Mouse (Mus musculus) frontal cortex, postnatal 25 days (tissue): ENCODE data around the gene 1190007I07Rik.
A peak's percentile ranks its signal among the peaks of the same experiment; 100 is the strongest.

Experiments
- DNase-seq, 2 experiments: peaks; one replicate each; pipeline ENCODE4 v3.0.0; 2022; ENCODE audit warnings: low spot score in 2 of 2

1190007I07Rik gene

DNA sequence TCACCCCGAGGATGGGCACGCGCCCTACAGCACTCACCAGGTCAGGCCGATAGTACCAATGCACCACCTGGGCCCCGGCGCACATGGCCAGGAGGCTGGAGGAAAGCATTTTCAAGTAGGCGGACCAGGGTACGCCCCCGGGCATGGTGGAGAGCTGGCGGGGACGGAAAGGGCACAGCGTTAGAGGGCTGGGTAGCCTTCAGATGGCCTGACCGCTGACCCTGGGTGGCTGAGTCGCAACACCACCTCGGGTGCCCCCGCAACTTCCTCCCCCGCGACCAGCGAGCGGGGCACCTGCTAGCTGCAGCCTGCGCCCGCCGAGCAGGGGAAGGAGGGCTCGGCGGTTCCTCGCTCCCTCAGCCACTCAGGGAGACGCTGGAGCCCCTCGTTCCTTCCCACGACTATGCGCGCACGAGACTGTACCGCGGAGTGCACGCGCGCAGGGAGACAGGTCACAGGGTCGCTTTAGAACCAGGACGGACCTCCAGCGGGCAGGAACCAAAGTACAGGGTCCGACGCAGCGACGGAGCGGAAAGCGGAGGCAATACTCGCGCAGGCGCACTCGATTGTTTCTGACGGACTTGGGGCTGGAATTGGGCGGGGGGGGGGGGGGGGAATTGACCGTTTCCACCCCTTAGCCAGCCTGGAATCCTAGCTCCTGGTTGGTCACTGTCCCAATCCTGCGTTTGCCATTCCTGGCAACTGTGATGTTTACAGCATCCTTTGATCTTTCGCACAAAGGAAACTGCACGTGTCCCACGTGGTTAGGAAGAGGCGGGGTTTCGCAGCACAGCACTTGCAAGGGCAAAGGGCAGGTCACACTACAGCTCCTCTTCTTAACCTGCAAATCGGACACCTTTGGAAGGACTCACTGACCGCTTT, at the start of gene 1190007I07Rik:
TSS of gene 1190007I07Rik (minus strand) at position 558 of the 882 bp plus-strand sequence.
- DNase-seq = peak; percentile 78

DNA sequence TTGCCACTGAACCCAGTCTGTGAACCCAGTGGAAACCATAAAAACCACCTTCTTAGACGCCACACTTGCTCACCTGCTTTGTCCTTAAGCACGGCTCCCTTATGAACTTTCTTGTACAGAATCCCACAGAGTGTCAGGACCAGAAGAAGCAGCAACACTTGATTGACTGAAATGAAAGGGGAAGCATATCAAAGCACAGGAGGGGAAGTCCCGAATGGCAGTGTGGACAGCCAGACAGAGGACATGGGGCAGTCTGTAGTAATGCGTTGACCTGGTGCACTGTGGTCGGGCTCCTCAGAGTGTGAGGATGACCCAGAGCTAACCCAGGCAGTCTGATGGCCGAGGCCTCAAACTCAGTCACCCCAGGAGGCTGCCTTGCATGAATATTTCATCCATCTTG, 47.2 kb upstream of the 1190007I07Rik start:
- DNase-seq = no peak

DNA sequence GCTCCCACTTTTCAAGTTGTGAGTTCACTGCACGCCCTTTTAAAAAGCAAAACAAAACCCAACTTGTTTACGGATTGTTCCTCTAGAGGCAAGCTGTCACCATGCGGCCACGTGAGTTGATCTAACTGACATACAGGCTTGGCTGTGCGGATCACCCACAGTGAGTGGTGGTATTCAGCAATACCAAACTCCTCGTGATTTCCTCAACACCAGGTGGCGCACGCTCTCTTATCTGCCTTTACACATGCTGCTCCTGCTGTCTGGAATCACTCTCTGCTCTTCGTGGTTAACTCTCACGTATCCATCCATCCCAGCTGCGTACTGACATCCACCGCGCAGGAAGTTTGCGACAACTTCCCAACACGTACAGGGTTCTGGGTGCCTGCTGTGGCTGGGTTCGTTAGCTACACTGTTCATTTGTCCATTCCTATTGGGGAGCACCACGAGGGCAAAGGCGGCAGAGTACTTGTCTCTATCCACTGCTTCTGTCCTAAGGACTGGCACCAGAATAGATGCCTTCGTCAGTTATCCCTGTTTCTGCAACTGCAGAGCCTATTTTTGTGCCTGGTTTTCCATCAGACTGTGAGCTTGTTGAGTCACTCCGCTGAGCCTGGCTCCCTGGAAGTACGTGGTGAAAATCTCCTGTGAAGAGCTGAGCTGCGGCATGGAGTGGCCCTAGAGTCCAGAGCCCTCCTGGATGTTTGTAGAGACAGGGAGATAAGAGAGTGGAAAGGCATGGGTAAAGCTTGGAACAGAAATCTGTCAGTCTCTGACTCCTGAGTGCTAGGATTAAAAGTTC, 43.6 kb upstream of the 1190007I07Rik start:
- DNase-seq = peak; percentile 82 to 90

DNA sequence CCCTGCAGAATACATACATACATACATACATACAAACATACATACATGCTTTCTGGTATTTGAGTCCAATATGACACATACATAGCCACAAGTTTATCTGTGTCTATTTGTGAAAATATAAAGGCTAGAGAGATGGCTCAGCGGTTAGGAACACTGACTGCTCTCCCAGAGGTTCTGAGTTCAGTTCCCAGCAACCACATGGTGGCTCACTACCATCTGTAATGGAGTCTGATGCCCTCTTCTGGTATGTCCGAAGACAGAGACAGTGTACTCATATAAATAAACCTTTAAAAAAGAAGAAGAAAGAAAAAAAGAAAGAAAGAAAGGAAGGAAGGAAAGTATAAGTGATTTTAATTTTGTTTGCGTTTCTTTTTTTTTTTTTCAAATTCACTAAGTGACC, 42.9 kb upstream of the 1190007I07Rik start:
- no peak for DNase-seq

DNA sequence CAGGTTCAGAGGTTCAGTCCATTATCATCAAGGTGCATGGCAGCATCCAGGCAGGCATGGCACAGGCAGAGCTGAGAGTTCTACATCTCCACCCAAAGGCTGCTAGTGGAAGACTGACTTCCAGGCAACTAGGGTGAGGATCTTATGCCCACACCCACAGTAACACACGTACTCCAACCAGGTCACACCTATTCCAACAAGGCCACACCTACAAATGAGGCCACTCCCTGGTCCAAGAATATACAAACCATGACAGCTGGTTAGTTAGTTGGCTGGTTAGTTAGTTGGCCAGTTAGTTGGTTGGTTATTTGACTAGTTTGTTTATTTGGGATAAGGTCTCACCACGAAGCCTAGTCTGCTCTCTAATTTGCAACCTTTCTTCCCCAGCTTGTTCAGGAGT, 40.3 kb upstream of the 1190007I07Rik start:
- no peak for DNase-seq

DNA sequence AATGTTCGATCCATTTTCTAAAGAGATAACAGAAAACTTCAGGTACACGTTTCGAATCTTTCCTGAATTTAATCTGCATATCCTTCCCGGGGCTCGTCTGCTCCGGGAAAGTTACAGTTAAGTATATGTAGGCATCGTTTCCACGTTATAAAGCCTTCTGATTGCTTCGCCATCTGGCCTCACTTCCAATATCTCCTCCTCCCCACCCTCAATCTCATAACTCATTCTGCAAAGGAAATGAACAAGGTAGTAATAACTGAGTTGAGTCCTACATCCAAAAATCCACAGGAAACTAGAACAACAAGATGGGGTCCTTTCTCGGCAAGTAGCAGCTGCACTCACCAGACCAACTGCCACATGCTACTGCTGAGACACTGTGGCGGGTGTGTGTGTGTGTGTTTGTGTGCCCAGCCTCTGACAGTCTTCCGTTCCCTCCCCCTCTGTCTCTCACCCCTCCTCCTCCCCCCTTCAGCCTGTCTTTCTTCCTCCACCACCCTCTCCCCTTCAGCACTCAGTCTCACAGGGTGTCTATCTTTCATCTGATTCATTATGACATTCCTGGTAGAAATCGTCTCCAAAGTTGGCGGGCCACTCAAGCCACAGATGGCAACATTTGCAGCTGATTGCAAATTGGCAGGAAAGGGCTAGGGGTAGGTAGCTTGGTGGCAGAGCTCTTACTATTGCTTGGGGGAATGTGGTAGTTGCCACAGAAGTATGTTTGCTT, 39.4 kb upstream of the 1190007I07Rik start:
- DNase-seq = peak in 1 of 2 experiments; percentile 26

DNA sequence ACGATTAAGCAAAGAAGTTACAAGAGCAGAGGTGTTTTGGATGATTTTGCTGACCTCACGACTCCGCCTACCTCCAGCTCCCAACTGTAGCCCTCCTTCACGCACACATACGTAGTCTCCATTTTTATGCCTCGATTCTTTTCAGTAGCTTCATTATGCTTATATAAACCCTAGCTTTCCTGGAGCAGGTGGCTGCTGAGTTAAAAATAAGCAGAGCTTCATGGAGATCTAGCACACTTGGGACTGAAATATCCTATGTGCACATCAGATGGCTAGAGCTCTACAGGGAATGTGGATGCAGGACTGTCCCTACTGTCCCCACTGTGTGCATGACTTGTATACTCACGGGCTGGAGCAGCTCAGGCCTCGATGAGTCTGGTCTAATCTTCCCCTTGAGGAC, 38.8 kb upstream of the 1190007I07Rik start:
- DNase-seq = peak in 1 of 2 experiments; percentile 27

DNA sequence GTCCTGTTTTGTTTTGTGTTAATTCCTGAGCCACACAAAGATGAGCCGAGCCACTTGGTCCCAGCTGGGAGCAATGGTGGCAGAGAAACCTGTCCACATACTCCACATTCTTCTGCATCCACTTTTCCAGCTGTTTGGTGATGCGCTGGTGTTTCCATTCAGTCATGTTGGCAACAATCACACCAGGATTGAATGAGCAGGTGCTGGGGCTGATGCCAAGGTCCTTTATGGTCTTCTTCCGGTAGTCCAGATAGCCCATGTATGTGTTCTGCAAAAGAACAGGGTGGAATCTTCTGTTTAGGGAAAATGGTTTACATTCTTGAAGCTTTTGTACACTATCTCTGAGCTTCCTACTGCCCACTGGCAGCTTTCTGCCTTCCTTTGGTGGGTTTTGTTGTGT, 31.6 kb upstream of the 1190007I07Rik start:
- DNase-seq = no peak

DNA sequence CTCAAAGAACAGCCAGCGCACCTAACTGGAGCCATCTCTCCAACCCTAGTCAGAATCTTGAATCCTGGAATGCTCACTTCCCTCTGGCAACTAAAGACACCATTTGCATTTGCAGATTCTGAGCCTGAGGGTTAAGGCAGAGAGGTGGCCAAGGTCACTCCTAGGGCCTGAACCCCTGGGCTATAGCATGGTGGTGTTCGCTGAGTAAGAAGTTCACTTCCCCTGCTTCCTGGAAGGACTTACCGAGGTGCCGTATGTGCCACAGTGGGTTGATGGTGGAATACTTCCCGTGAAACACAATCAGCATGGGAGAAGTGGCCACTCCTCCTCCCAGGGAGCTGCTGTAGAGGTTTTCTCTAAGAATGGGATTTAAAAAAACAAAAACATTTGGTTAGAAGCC, 29.6 kb upstream of the 1190007I07Rik start:
- DNase-seq = no peak

DNA sequence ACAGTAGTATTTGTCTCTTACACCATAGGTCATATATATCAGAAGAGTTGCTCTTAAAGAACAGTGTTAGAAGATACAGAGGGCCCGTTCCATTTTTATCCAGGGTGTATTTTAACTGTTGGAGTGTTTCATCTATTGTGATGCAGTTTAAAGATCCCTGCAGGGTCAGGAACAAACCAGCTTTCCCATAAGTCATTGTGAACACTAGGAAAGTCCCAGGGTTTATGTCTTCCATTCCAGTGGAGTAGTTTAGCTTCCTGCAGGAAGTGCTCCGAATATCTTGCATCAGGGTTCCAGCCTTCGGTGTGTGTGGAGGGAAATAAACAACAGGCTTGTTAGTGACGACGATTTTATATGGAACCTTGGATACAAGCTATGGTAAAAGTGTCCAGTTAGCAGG, 28.2 kb upstream of the 1190007I07Rik start:
- no peak for DNase-seq

DNA sequence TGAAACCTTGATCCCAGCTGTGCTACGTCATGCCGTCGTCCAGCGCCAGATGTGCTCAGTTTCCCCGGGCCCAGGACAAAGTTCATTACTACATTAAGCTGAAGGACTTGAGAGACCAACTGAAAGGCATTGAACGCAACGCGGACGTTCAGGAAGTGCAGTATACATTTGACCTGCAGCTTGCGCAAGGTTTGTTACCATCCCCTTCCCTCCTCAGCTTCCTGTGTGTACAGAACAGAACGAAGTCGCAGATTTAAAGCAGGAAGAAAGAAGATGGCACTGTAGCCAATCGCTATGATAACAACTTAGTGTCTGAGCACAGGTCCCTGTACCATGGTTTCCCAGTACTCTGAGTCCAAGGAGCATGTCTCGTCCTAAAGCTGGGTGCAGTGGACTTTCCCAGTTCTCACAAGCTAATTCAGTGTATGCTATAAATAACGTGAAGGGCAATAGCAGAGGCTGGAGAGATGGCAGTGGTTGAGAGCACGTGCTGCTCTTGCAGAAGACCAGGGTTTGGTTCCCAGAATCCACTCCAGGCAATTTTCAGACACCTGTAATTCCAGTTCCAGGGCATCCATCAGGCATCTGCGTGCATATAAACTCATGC, 24.3 kb upstream of the 1190007I07Rik start:
- no peak for DNase-seq

DNA sequence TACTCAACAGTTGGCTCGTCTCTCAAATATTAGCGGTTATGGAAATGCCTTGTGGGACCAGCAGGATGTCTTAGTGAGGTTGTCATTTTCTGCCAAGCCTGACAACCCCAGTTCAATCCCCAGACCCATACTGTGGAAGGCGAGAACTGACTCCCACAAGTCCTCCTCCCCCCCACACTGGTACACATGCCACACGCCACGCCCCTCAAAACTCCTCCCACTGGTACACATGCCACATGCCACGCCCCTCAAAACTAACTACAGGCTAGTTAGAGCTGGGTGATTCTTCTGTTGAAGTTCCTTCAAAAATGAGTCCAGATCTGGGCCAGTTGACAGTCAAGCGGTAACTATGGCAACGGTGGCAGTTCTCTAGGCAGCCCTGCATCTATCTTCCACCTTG, 23.1 kb upstream of the 1190007I07Rik start:
- DNase-seq = no peak

DNA sequence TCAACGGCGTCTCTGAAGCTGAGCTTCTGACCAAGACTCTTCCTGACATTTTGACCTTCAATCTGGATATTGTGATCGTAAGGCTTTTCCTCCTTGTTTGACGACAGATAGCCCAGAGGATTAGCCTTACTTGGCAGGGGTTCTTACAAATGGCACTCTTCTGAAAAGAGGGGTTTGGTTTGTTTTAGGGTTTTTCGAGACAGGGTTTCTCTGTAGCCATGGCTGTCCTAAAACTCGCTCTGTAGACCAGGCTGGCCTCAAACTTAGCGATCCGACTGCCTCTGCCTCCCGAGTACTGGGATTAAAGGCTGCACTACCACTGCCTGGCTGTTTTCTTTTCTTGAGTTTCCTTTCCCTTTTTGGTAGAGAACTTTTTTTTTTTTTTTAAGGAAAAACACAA, 18.5 kb upstream of the 1190007I07Rik start:
- no peak for DNase-seq

DNA sequence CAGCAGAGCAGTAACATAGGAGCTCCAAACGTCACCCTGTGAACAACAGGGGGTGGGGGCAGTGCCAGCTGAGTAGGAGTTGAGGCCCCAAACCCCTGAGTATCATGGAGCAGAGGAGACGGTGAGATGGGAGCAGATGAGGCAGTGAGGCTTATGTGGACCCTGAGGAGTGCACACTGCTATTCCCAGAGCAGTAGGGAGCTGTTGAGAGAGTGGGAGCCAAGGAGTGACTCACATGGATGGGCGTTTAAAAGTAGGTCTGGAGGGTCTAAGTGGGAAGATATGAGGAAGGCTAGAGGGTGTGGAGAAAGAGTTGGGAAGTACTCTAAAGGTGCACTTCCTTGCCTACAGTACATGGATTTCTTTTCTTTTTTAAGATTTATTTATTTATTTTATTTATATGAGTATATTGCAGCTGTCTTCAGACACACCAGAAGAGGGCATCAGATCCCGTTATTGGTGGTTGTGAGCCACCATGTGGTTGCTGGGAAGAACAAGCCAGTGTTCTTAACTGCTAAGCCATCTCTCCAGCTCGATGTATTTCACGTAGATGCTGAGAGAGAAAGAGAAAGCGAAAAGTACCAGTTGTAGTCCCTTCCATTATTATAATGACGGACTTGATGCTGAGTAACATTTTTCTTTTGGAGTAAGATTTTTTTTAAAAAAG, 16.1 kb upstream of the 1190007I07Rik start:
- DNase-seq = peak in 1 of 2 experiments; percentile 23

DNA sequence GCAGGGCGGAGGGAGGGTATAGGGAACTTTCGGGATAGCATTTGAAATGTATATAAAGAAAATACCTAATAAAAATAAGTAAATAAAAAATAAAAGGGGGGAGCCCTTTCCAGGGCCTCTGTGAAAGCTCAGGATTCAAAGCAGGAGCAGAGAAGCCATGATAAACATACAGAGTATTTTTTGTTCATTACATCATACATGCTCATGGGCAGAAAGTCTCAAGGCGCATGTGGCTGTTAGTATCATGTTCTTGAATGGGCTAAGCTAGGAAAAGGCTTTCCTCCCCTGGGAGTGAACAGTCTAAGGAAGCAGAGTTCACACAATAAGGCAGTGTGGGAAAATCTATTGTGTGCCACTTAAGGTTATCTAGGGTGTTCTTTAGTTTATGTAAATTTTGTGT, 13.3 kb upstream of the 1190007I07Rik start:
- no peak for DNase-seq

DNA sequence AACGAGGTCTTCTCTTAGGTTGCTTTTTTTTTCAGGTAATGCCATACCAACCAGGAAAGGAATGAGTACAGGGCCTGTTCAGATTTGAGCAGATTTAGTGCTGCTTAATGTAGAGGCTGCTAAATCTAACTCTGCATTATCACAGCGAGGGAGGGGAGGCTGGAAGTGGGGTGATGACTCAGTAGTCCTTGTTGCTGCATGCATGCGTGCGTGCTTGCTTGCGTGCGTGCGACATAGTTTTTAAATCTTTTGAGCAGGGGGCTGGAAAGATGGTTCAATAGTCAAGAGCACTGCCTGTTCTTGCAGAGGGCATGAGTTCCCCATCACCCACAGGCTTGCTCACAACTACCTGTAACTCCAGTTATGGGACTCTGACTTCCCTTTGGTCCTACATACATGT, 11.3 kb upstream of the 1190007I07Rik start:
- no peak for DNase-seq

DNA sequence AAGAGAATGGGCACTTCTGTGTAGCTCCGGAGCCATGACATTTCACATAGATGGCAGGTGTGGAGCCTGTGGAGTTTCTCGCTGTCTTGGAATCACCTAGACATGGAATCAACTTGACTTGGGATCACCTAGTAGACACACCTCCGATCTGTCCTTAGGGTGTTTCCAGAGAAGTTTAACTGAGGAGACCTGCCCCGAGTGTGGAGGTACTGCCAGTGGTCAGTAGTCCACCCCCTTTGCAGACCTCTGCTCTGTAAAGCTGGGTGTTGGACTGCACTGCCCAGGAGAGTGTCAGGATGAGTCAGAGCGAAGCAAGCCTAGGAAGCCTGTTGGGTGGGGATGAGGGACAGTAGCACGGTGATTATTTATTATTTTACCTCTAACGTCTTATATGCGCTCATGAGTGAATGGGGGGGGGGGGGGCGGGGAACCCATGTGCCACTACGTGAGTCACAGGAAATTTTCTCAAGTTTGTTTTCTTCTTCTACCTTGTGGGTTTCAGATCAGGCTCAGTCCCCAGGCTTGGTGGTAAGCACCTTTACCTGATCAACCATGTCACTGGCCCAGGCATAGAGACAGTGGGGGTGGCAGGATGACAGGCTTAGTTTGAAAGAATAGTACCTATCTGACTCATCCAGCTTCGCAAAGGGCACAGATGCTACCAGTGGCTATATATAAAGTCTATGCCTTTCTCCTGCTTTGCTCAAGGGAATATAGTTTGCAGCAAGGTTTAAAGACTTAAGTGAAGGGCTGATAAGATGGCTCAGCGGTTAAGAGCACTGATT, 9.7 kb upstream of the 1190007I07Rik start:
- no peak for DNase-seq

DNA sequence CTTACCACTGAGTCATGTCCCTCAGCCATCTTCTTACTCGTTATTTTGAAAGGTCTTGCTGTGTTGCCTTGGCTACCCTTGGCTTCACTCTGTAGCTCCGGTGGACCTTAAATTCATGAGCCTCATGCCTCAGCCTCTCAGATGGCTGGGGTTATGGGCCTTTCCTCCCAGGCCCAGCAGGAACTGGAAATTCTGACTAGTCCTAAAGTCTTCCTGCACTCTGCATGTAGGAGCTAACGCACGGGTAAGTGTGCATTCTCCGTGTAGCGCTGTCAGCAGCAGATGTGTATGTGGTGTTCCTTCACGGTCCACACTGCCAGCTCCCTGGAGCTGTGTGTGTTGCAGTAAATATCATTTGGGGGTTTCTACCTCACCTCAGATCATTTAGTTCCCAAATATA, 8.1 kb upstream of the 1190007I07Rik start:
- no peak for DNase-seq

DNA sequence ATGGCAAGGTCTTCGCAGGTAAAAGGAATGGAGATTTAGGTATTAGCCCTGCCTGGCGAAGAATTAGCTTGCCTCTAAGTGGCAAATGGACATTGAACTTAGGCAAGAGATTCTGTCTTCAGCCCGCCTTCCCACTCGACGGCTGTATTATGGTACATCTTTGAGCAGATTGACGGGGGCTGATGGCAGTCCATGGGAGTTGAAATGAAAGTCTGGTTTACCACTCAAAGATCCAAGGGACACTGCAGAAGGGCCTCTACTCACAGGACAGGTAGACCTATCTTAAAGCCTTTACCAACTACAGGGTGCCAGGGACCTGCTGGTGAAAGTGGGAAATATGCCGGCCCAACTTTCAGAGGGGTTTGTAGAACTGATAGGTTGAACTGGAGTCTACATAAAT, 7.5 kb upstream of the 1190007I07Rik start:
- DNase-seq = no peak

DNA sequence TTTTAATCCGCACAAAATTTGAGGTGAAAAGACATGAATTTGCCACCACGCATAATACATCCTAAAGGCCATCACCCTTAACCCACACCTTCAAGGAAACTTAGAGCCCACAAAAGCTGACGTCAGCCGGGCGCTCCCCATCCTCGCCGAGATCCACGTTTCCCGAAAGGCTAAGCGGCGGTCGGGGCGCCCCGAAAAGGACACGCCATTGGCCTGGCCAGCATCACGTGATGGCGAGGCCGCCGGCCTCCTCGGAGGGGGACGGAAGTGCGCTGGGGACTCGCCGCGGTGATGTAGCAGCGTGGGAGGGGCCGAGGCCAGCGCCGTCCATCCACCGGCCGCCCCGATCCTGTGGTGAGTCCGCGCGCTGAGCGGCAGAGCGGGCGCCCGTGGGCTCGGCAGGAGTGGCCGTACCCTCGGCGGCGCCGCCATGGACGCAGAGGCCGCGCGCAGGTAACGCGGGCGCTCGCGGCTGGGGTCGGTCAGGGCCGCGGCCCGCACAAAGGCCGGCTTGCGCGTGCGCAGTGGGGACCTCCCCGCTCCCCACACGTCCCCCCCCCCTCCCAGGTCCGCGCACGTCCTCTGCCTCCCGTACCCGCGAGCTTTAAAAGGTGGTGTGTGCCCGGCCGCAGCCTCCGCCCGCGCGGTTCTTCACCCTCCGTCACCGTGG, 6.7 kb upstream of the 1190007I07Rik start, which contains the start of gene Tdg:
TSS of gene Tdg (plus strand) at position 243 of the 670 bp plus-strand sequence.
- peak; percentile 67 to 81 for DNase-seq
